Mouse (Mus musculus): ENCODE results near the gene Lrrc1. TPM values are rescaled to one million over a fixed set of nuclear protein-coding genes. Genes with fewer than 3 reads are reported as not detected.

Gene Lrrc1
- polyA plus RNA-seq, 1 experiment from 2014 or later, result 6.0 TPM

DNA sequence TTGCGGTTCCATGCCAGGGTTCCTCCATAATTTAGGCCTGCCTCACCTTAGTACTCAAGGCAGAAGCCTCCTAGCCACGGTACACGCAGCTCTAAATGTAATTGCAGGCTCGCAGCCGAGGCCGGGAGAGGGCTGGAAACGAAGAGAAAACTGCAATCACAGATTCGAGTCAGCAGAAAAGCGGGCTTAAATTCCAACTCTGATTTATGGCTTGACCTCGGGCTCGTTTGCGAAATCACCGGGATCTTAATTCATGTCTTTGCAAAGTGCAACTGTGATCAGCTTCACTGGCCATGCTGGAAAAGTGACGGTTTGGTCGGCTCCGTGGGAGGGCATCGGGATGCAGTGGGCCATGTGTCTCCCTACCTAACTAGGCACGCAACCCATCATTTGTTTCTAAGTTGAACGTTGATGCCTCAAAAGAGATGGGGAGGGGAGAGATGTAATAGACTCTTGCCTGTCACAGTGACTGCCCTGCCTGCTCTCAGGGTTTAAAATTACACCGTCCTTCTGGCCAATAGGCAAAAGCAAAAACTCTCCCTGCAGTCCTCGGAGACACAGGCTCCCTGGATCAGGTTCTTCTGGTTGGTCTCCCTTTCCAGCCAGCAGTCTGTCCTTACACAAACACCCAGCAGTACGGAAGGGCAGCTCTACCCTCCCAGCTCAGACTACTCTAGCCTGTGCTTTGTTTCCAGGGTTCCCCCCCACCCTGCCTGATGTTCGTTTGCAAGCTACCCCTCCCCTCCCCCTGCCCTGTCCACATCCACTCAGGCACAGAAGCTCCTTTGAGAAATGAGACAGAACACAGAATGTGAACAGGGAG, 117.2 kb downstream of the Lrrc1 start:
- 9% methylated on average over 23 of the region's 23 CpGs for WGBS
- H3K27me3 ChIP-seq, result no peaks in the 10 kb centered on the region
- H3K4me3 ChIP-seq, result peak overlapping the region; percentile 21
- peak overlapping the region; percentile 50 for H3K27ac ChIP-seq (replicated peaks)
- peaks cover 28% of the 10 kb centered on the region for H3K4me1 ChIP-seq (replicated peaks)
- no peaks in the 10 kb centered on the region for H3K9me3 ChIP-seq
- H3K36me3 ChIP-seq, result 0 out of 2 replicates have a peak, but pooled peaks cover 3% of the 10 kb centered on the region
- H3K9ac ChIP-seq, result peak overlapping the region; percentile 53
- peak overlapping the region; percentile 53 for H3K4me2 ChIP-seq
- peak; percentile 76 for ATAC-seq (ENCODE audit: low read depth)

DNA sequence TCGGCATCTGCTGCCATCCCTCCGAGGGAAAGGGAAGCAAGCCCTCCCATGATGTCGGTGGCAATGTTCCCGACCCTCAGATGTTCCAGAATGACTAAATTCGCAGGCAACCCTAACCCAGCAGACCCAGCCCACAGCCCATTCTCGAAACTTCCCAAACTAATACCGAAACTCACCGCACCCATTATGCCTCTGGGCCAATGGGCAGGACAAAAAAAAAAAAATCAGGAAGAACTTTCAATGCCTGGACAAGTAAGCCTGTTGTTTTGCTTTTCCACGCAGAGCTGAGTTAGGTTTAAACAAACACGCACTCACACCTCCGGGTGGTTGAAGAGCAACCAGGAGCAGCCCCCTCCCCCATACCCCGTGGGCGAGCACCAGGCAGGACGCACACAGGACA, 118.6 kb downstream of the Lrrc1 start:
- Histone ChIP-seq H3K9ac (no peak overlapping the region), H3K27ac (replicated peaks) (no peak overlapping the region), H3K27me3 (no peaks in the 10 kb centered on the region), H3K9me3 (no peaks in the 10 kb centered on the region), H3K4me3 (no peak overlapping the region), H3K4me2 (no peak overlapping the region), H3K4me1 (replicated peaks) (peaks cover 28% of the 10 kb centered on the region), H3K36me3 (no peaks in the 10 kb centered on the region)
- 69% methylated on average over 14 of the region's 14 CpGs for WGBS
- no peak for ATAC-seq (ENCODE audit: low read depth)

DNA sequence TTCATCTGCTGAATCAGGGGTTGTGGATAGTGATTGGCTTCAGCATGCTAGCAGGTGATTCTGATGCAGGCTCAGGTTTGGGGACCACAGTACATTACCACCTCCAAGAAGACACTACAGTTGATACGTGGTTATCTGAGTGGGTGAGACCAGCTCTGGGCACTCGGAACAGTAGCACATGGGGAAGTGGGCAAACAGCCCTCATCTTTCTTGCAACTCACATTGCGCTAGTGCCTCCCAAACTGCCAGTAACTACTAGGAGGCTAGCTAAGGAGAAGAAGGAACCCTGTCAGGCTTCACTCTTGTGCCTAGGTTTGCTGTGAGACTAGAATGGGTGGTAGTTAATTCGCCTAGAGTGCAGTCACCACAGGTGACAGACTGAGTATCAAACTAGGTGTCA, 119.1 kb downstream of the Lrrc1 start:
- Histone ChIP-seq H3K4me1 (replicated peaks) (peaks cover 25% of the 10 kb centered on the region), H3K4me3 (no peak overlapping the region), H3K9ac (no peak overlapping the region), H3K36me3 (no peaks in the 10 kb centered on the region), H3K27ac (replicated peaks) (no peak overlapping the region), H3K27me3 (no peaks in the 10 kb centered on the region), H3K9me3 (no peaks in the 10 kb centered on the region), H3K4me2 (no peak overlapping the region)
- WGBS, result 91% methylated on average over 4 of the region's 4 CpGs
- no peak for ATAC-seq (ENCODE audit: low read depth)

DNA sequence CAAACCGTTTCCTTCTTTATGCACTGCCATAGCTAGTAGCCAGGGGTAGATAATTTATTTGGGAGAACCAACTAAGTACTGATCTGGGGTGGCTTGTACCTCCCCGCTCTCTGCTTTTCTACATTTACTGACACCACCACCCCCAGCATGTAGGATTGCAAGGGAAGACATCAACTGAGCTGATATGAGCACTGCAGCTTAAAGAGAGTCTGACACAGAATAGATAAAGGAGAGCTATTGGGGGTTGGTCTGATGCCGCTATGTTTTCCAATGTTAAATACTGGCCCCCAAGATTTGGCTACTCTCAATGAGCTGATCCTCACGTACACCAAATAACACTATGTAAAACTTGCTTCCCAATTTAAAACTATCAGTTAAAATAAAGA, 124.5 kb downstream of the Lrrc1 start:
- Histone ChIP-seq H3K36me3 (no peaks in the 10 kb centered on the region), H3K4me2 (no peak overlapping the region), H3K27me3 (no peaks in the 10 kb centered on the region), H3K4me3 (no peak overlapping the region), H3K27ac (replicated peaks) (no peak overlapping the region), H3K9ac (no peak overlapping the region), H3K4me1 (replicated peaks) (no peaks in the 10 kb centered on the region), H3K9me3 (no peaks in the 10 kb centered on the region)
- 91% methylated on average over 4 of the region's 4 CpGs for WGBS
- no peak for ATAC-seq (ENCODE audit: low read depth)

DNA sequence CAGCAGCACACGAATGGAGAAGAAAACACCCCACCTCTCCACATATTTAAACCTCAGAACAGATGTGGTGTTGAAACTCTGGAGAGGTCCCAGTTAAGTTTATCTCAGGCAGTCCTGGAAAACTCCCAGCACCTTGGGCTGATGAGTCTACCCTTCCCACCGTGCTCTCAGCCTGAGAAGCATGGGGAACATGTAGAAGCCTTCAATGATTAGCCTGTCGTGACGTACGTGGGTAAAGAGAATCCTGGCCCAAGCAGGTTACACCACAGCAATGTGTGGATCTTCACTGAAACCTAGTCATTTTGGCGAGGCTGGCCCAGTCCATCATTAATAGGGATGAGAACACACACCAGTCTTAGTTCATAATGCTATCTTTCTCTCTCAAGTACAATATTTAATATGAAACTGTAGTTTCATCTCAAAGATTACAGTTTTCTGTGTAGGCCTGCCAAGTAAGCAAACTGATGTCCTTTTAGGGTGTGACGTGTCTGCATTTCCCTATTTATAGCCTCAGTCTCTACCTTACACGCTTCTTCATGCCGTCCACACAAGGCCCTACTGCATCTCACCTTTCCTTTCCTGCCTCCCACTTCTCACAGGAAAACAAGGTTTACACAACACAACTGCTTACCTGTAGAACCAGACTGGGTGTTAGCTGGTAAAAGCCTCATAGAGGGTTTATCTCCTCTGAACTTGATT, 125.0 kb downstream of the Lrrc1 start:
- 95% methylated on average over 9 of the region's 9 CpGs for WGBS
- H3K4me1 ChIP-seq (replicated peaks), result no peaks in the 10 kb centered on the region
- H3K9me3 ChIP-seq, result no peaks in the 10 kb centered on the region
- H3K4me2 ChIP-seq, result no peak overlapping the region
- H3K27ac ChIP-seq (replicated peaks), result no peak overlapping the region
- no peaks in the 10 kb centered on the region for H3K27me3 ChIP-seq
- H3K36me3 ChIP-seq, result no peaks in the 10 kb centered on the region
- H3K9ac ChIP-seq, result no peak overlapping the region
- ATAC-seq (ENCODE audit: low read depth), result no peak
- H3K4me3 ChIP-seq, result no peak overlapping the region

DNA sequence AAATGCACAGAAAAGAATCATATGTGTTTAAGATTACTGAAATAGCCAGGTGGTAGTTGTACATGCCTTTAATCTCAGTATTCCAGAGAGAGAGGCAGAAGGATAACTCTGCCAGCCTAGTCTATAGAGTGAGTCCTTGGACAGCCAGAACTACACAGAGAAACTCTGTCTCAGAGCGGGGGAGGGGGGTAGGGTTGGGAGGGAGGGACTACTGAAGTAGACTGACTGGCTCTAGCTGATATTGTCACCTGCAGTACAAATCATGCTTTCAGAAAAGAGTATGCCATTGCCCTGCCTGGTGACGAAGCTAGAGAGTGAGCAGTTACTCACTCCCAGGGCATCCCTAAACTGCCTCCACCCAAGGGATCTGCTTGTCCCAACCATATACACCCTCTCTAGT, 125.9 kb downstream of the Lrrc1 start:
- ATAC-seq (ENCODE audit: low read depth), result no peak
- no peaks in the 10 kb centered on the region for H3K27me3 ChIP-seq
- 75% methylated on average over 2 of the region's 2 CpGs for WGBS

DNA sequence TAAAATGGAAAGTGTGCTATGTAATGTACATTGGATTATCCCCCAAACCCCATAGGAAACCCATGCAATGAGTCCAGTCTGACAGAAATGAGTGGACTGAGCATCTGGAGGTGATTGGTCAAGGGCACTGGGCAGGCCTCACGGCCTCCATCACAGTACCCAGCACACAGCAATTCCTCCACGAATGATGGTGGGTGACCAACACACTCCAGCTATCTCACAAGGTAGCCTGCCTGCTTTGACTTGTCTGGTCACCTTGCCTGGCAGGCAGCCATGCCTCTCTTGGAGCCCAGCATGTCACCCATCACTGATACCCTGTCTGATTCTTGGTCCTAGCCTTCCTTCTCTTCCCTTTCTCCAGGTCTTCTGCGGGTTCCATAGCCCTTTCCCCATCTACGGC, 128.2 kb downstream of the Lrrc1 start:
- H3K4me3 ChIP-seq, result no peak overlapping the region
- no peaks in the 10 kb centered on the region for H3K36me3 ChIP-seq
- no peak overlapping the region for H3K27ac ChIP-seq (replicated peaks)
- H3K9ac ChIP-seq, result no peak overlapping the region
- no peak for ATAC-seq (ENCODE audit: low read depth)
- no peak overlapping the region for H3K4me2 ChIP-seq
- H3K9me3 ChIP-seq, result no peaks in the 10 kb centered on the region
- no peaks in the 10 kb centered on the region for H3K27me3 ChIP-seq
- 0 out of 2 replicates have a peak, but pooled peaks cover 4% of the 10 kb centered on the region for H3K4me1 ChIP-seq (replicated peaks)
- 92% methylated on average over 4 of the region's 4 CpGs for WGBS

More for the DNA sequence above, 125.9 kb downstream of the Lrrc1 start:
- no peak overlapping the region for H3K9ac ChIP-seq
- no peak overlapping the region for H3K27ac ChIP-seq (replicated peaks)
- no peak overlapping the region for H3K4me2 ChIP-seq
- 0 out of 2 replicates have a peak, but pooled peaks cover 3% of the 10 kb centered on the region for H3K4me1 ChIP-seq (replicated peaks)
- H3K36me3 ChIP-seq, result no peaks in the 10 kb centered on the region
- H3K9me3 ChIP-seq, result no peaks in the 10 kb centered on the region
- H3K4me3 ChIP-seq, result no peak overlapping the region

DNA sequence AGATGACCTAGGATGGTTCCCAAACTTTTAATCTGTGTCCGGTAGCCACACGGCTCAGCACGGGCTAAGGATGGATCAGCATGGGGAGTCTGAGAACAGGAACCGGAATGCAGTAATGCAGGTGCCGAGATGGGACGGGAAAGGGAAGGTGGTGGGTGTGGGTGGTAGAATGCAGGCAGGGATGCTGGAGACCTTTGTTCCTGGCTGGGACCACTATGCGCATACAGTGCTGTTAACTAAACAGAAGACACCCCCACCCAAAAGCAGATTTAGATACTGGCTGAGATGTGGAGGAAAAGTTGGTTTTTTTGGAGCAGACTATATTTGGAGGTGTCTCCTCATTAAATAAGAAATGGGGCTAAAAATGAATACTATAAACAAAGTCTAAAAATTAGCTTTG, 128.7 kb downstream of the Lrrc1 start:
- no peak overlapping the region for H3K27ac ChIP-seq (replicated peaks)
- H3K36me3 ChIP-seq, result no peaks in the 10 kb centered on the region

DNA sequence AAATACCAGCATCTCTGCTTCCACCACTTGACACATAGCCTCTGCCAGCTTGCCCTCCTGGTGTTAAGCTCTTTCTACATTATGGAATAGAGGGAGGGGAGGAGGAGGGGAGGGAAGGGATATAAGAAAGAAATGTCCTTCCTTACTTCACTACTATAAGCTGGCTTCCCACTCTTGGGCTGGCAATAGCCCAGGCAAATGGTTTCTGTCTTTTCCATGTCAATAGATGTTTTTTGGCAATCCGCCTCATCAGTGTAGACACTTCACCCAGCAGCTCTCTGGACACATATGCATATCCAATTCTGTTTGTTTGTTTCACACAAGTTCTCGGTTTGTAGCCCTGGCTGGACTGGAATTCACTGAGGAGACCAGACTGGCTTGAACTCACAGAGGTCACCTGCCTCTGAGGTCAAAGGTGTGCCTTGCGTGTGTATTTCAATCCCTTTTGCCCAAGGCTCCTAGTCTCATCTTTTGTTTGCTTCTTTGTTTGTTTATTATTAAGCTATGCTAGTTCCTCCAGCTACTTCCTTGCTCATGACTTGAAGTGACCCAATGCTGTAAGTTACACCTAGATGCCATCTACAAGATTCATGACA, 132.7 kb downstream of the Lrrc1 start:
- Histone ChIP-seq H3K36me3 (no peaks in the 10 kb centered on the region), H3K4me1 (replicated peaks) (0 out of 2 replicates have a peak, but pooled peaks cover 4% of the 10 kb centered on the region), H3K9me3 (no peaks in the 10 kb centered on the region), H3K27me3 (no peaks in the 10 kb centered on the region), H3K4me2 (no peak overlapping the region), H3K27ac (replicated peaks) (no peak overlapping the region), H3K4me3 (no peak overlapping the region), H3K9ac (no peak overlapping the region)
- 82% methylated on average over 3 of the region's 3 CpGs for WGBS
- ATAC-seq (ENCODE audit: low read depth), result no peak

More for the DNA sequence above, 128.7 kb downstream of the Lrrc1 start:
- Histone ChIP-seq H3K9ac (no peak overlapping the region), H3K4me2 (no peak overlapping the region), H3K27me3 (no peaks in the 10 kb centered on the region), H3K9me3 (no peaks in the 10 kb centered on the region), H3K4me3 (no peak overlapping the region), H3K4me1 (replicated peaks) (0 out of 2 replicates have a peak, but pooled peaks cover 4% of the 10 kb centered on the region)
- 91% methylated on average over 7 of the region's 7 CpGs for WGBS
- no peak for ATAC-seq (ENCODE audit: low read depth)

DNA sequence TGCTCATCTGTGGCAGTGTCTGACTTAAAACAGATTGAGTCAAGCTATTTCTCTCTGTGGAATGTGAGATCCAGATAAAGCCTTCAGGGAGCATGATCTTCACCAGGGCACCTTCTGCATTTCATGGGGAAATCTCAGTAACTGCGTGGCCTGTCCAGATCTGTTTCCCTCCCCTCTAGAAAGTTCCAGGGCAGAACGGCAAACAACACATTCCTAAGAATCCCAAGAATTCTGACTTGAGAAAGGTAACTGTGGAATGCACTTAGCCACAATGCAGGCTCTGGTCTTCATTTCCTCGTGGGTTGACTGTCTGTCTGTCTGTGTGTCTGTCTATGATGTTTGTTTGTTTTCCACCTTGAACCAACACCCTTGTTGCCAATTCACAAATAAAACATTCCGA, 133.7 kb downstream of the Lrrc1 start:
- ATAC-seq (ENCODE audit: low read depth), result no peak

DNA sequence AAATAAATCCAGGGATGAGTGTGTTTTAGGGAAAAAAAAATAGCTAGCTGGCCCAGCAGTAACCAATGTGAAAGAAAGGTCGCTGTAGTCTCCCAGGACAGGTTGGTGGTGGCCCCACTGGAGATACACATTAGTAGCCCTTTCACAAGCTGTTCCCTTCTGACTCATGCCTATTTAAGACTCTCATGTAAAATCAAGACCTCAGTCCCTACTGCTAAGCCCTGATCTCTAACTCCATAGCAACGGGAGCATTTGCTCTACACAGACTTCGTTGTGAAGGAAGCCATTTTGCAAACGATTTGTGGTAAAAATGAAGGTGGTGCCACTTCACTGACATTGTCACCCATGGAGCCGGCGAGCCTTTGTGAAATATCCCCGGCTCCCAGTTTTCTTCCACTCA, 134.1 kb downstream of the Lrrc1 start:
- no peaks in the 10 kb centered on the region for H3K27me3 ChIP-seq
- H3K4me2 ChIP-seq, result no peak overlapping the region
- no peaks in the 10 kb centered on the region for H3K9me3 ChIP-seq
- H3K27ac ChIP-seq (replicated peaks), result no peak overlapping the region
- WGBS, result 88% methylated on average over 7 of the region's 7 CpGs
- H3K4me3 ChIP-seq, result no peak overlapping the region
- no peak for ATAC-seq (ENCODE audit: low read depth)
- H3K9ac ChIP-seq, result no peak overlapping the region
- 0 out of 2 replicates have a peak, but pooled peaks cover 4% of the 10 kb centered on the region for H3K4me1 ChIP-seq (replicated peaks)
- no peaks in the 10 kb centered on the region for H3K36me3 ChIP-seq

More for the DNA sequence above, 133.7 kb downstream of the Lrrc1 start:
- Histone ChIP-seq H3K9ac (no peak overlapping the region), H3K36me3 (no peaks in the 10 kb centered on the region), H3K4me2 (no peak overlapping the region), H3K27me3 (no peaks in the 10 kb centered on the region), H3K27ac (replicated peaks) (no peak overlapping the region), H3K4me3 (no peak overlapping the region), H3K4me1 (replicated peaks) (0 out of 2 replicates have a peak, but pooled peaks cover 4% of the 10 kb centered on the region), H3K9me3 (no peaks in the 10 kb centered on the region)
- WGBS, result 83% methylated on average over 4 of the region's 4 CpGs

DNA sequence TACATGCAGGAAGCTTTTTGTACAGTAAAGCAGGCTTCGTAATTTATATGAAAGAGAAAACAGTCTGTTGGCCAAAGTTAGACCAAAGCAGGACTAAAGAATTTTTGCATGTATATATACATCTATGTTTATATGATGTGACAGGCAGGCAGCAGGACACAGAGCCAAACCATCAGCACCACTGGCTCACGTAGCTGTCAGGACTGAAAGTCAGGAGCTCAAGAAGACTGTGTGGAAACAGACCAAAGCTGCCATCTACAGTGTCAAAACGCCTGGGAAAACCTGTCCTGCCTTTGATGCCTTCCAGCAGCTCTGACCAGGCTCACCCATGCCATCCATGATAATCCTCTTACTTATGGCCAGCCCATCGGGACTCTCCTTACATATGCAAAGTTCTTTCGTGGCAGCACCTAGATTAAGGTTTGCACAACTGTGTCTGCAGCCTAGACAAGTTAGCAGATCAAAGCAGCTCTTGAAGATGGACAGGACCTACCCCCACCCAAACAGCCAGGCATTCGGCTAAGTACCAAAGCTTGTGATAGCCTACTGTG, 136.5 kb downstream of the Lrrc1 start:
- no peak for ATAC-seq (ENCODE audit: low read depth)
- WGBS, result 59% methylated on average over 6 of the region's 6 CpGs

More for the DNA sequence above, 136.5 kb downstream of the Lrrc1 start:
- no peak overlapping the region for H3K27ac ChIP-seq (replicated peaks)
- H3K4me2 ChIP-seq, result no peak overlapping the region
- no peak overlapping the region for H3K4me3 ChIP-seq
- no peak overlapping the region for H3K9ac ChIP-seq
- H3K9me3 ChIP-seq, result no peaks in the 10 kb centered on the region
- H3K4me1 ChIP-seq (replicated peaks), result no peaks in the 10 kb centered on the region
- no peaks in the 10 kb centered on the region for H3K27me3 ChIP-seq
- no peaks in the 10 kb centered on the region for H3K36me3 ChIP-seq
